Mouse (Mus musculus): Measurements from ENCODE around the gene Relt. TPM values are rescaled to one million over a fixed set of nuclear protein-coding genes. Genes with fewer than 3 reads are reported as not detected.

Relt gene
- polyA plus RNA-seq, 1 experiment: 17.9 TPM

GRCm38 (mm10) chr7:100818401-100819064 lies 44.7 kb downstream of the Relt start:
- H3K27ac ChIP-seq (ENCODE audit: insufficient read depth, low read length): no peak overlapping the region
- H3K4me1 ChIP-seq (ENCODE audit: control insufficient read depth, insufficient read depth, low read length): peaks cover 13% of the 10 kb centered on the region
- peak; percentile 71 for TF ChIP-seq CTCF (IDR thresholded peaks at IDR 0.05; ENCODE audit: extremely low read depth, insufficient read depth, low read length)
- no peak for TF ChIP-seq POLR2A (IDR thresholded peaks at IDR 0.05; ENCODE audit: extremely low read depth, insufficient read depth, low read length)
- no peak overlapping the region for H3K4me3 ChIP-seq (ENCODE audit: insufficient read depth, low read length)

DNA sequence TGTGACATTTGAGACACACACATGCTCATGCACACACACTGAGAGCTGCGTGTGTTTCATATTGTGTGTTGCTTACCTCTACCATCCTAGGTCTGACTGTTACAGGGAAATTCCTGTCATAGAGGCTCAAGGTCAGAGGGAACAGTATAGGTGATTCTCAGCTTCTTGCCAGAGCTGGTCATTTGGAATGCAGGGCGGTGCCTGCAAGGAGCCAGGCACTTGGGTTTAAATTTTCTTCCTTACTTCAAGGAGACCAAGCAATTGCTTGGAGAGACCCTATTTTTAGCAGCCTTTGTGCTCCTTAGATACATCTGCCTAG lies 45.8 kb downstream of the Relt start:
- H3K27ac ChIP-seq (ENCODE audit: insufficient read depth, low read length): peak overlapping the region; percentile 93
- peaks cover 17% of the 10 kb centered on the region for H3K4me1 ChIP-seq (ENCODE audit: control insufficient read depth, insufficient read depth, low read length)
- TF ChIP-seq POLR2A (IDR thresholded peaks at IDR 0.05; ENCODE audit: extremely low read depth, insufficient read depth, low read length): no peak
- no peak for TF ChIP-seq CTCF (IDR thresholded peaks at IDR 0.05; ENCODE audit: extremely low read depth, insufficient read depth, low read length)
- H3K4me3 ChIP-seq (ENCODE audit: insufficient read depth, low read length): no peak overlapping the region

GRCm38 (mm10) chr7:100816759-100817441 lies 46.3 kb downstream of the Relt start:
- no peak overlapping the region for H3K4me3 ChIP-seq (ENCODE audit: insufficient read depth, low read length)
- H3K4me1 ChIP-seq (ENCODE audit: control insufficient read depth, insufficient read depth, low read length): peaks cover 17% of the 10 kb centered on the region
- TF ChIP-seq POLR2A (IDR thresholded peaks at IDR 0.05; ENCODE audit: extremely low read depth, insufficient read depth, low read length) (no peak), CTCF (IDR thresholded peaks at IDR 0.05; ENCODE audit: extremely low read depth, insufficient read depth, low read length) (no peak)
- H3K27ac ChIP-seq (ENCODE audit: insufficient read depth, low read length): peak overlapping the region; percentile 93

DNA sequence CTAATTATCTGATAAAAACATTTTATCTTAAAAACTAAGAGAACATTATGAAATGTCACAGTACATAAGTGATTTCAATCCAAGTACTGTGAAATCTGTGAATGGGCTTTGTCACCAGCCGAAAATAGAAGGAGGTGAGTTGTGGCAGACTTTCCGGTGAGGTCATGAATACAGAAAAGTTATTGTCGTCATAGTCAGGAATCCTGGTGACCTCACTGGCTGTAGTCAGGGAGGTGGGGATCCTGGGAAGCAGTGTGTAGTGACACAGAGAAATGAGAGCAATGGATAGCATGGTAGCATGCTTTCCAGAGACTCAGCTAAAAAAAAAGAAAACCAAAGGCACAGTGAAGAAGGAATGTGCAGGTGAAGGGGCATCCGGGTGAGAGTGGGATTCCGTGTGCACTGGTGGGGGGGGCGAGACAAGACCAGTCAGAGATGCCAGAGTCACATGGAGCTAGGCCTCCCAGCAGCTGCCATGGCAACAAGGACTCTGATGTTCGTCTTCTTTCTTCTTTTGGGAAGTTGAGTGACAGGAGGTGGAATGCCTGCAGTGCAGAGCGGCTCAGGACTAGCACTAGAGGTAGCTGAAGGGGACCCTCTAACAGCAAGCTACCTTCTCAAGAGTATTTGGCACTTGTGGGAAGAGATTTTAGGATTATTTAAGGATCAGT lies 47.2 kb downstream of the Relt start:
- no peak for TF ChIP-seq CTCF (IDR thresholded peaks at IDR 0.05; ENCODE audit: extremely low read depth, insufficient read depth, low read length)
- no peak for TF ChIP-seq POLR2A (IDR thresholded peaks at IDR 0.05; ENCODE audit: extremely low read depth, insufficient read depth, low read length)
- H3K27ac ChIP-seq (ENCODE audit: insufficient read depth, low read length): no peak overlapping the region
- no peak overlapping the region for H3K4me3 ChIP-seq (ENCODE audit: insufficient read depth, low read length)
- H3K4me1 ChIP-seq (ENCODE audit: control insufficient read depth, insufficient read depth, low read length): peaks cover 15% of the 10 kb centered on the region

- H3K27ac ChIP-seq (ENCODE audit: insufficient read depth, low read length): peak overlapping the region; percentile 97
- TF ChIP-seq CTCF (IDR thresholded peaks at IDR 0.05; ENCODE audit: extremely low read depth, insufficient read depth, low read length) (no peak), POLR2A (IDR thresholded peaks at IDR 0.05; ENCODE audit: extremely low read depth, insufficient read depth, low read length) (no peak)
- no peak overlapping the region for H3K4me3 ChIP-seq (ENCODE audit: insufficient read depth, low read length)
- H3K4me1 ChIP-seq (ENCODE audit: control insufficient read depth, insufficient read depth, low read length): peaks cover 20% of the 10 kb centered on the region
These were observed 50.6 kb downstream of the Relt start for GRCm38 (mm10) chr7:100812641-100813040.

DNA sequence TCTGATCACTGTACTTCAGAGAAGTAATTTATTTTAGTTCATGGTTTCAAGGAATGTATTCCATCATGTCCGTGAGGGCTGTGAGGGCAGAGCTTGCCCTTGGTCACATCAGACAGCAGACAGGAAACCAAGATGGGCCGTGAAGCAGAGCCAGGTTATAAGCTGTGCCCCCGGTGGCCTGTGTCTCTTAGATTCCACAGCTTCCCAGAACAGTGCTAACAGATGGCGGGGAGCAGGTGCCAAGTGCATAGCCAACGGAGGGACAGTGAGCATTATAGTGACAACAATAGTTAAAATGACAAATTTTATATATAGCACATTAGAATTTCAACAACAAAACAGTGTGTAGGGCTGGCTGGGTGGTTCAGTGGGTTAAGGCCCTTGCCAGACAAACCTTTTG lies 51.3 kb downstream of the Relt start:
- Histone ChIP-seq H3K4me1 (ENCODE audit: control insufficient read depth, insufficient read depth, low read length) (peaks cover 14% of the 10 kb centered on the region), H3K27ac (ENCODE audit: insufficient read depth, low read length) (0 out of 2 replicates have a peak overlapping the region, but pooled peaks have one; percentile 51), H3K4me3 (ENCODE audit: insufficient read depth, low read length) (no peak overlapping the region)
- no peak for TF ChIP-seq POLR2A (IDR thresholded peaks at IDR 0.05; ENCODE audit: extremely low read depth, insufficient read depth, low read length)
- TF ChIP-seq CTCF (IDR thresholded peaks at IDR 0.05; ENCODE audit: extremely low read depth, insufficient read depth, low read length): no peak

DNA sequence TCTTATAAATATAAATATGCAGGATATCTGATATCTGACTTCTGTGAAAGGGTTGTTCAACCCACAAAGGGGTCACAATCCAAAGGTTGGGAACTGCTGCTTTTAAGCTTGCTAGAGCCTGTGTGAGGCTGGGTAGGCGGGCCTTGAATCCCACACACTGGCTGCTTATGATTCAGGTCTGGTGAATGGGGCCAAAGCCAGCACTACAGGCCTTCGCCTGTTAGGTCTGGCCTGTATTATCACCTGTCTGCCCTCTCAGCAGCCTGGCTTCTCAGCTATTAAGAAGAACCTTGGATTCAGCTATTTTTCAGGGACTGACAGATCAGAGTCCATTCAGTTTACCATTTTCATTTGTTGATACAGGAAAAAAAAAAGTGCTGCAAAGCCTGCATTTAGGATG lies 57.9 kb downstream of the Relt start:
- Histone ChIP-seq H3K27ac (ENCODE audit: insufficient read depth, low read length) (no peak overlapping the region), H3K4me1 (ENCODE audit: control insufficient read depth, insufficient read depth, low read length) (peaks cover 9% of the 10 kb centered on the region), H3K4me3 (ENCODE audit: insufficient read depth, low read length) (no peak overlapping the region)
- TF ChIP-seq CTCF (IDR thresholded peaks at IDR 0.05; ENCODE audit: extremely low read depth, insufficient read depth, low read length): no peak
- TF ChIP-seq POLR2A (IDR thresholded peaks at IDR 0.05; ENCODE audit: extremely low read depth, insufficient read depth, low read length): no peak

DNA sequence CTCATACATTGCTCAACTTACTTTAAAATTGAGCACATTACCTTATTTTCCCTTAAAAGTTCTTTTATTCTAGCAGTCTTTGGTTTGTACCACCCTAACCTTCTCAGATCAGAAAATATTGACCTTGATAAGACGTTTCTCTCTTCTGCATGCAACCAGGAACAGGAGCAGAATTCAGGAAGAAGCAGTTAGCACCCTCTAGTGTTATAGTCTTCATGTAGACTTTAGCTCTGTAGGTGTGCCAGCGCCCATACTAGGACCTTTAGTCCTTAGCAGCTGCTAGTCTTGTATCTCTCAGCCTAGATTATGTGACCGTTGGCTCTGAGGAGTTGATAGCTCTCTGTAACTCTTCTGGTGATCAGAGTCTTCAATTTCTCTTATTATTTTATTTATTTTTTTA lies 64.4 kb downstream of the Relt start:
- H3K4me3 ChIP-seq (ENCODE audit: insufficient read depth, low read length): no peak overlapping the region
- H3K27ac ChIP-seq (ENCODE audit: insufficient read depth, low read length): no peak overlapping the region
- TF ChIP-seq POLR2A (IDR thresholded peaks at IDR 0.05; ENCODE audit: extremely low read depth, insufficient read depth, low read length): no peak
- TF ChIP-seq CTCF (IDR thresholded peaks at IDR 0.05; ENCODE audit: extremely low read depth, insufficient read depth, low read length): peak; percentile 28; the same call in 1 of the 2 replicates
- no peaks in the 10 kb centered on the region for H3K4me1 ChIP-seq (ENCODE audit: control insufficient read depth, insufficient read depth, low read length)

Other genes starting within 250 kb of the Relt start
- 567 and 661 TPM in 2 replicates for gene Plekhb1, start 201.0 kb downstream of the Relt start, polyA plus RNA-seq (2012; rRNA removed)
- gene Fam168a, start 156.8 kb downstream of the Relt start, polyA plus RNA-seq (2012; rRNA removed): 123 and 126 TPM in 2 replicates
- 89.2 and 91.3 TPM in 2 replicates for gene Arhgef17, start 68.7 kb upstream of the Relt start, polyA plus RNA-seq (2012; rRNA removed)
- 4.3 and 4.9 TPM in 2 replicates for gene P2ry6, start 111.2 kb upstream of the Relt start, polyA plus RNA-seq (2012; rRNA removed)
- gene P2ry2, start 149.4 kb upstream of the Relt start, polyA plus RNA-seq (2012; rRNA removed): 0.44 and 0.50 TPM in 2 replicates
- 20.4 and 21.8 TPM in 2 replicates for gene Fchsd2, start 229.4 kb upstream of the Relt start, polyA plus RNA-seq (2012; rRNA removed)

Measured in cortical plate, adult 2 months (tissue).